Mouse (Mus musculus) lung, postnatal 0 days (tissue): ENCODE measurements around the gene Teddm2.

Experiments used
- CTCF ChIP-seq: IDR thresholded peaks from 2 replicates; pipeline ENCODE4 v1.5.1; 2016; ENCODE audit warnings: antibody characterized with exemption, mild to moderate bottlenecking
- EP300 ChIP-seq: IDR thresholded peaks from 2 replicates; pipeline ENCODE4 v1.6.1; 2016; ENCODE audit warnings: antibody characterized with exemption, mild to moderate bottlenecking, control low read depth

- TF ChIP-seq CTCF (no peak), EP300 (no peak)
Measured at GRCm38 (mm10) chr1:153913869-153914268, 13.8 kb upstream of the Teddm2 start.
